In the genomic region with DNA sequence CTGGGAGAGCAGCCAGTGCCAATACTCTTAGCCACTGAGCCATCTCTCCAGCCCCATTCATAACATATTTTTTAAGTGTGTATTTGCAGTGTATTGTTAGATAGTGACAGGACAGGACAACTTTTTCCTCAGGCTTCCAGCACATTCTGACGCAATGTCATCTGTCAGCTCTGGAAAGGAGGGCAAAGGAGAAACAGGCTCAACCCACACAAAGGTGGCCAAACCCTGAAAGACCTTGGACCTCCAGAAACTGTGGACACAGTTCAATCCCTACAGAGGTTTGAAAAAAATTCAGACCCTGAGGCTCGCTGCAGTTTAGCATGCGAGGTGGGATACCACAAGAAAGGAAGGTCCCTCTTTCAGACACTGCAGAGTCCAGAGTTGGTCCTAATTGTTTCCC, we compare ENCODE assay signal across 8 mouse cellular contexts. TPM values are rescaled to one million over a fixed set of nuclear protein-coding genes. Genes with fewer than 3 reads are reported as not detected.
DNase-seq lines count a peak whose midpoint lies in the region; ATAC-seq and TF ChIP-seq lines count a peak whose summit lies in the region.

No protein-coding gene starts in this region.

- H3K4me1 ChIP-seq in erythroblast, embryonic 14.5 days (ENCODE audit: control insufficient read depth): peaks cover 26% of the 10 kb centered on the region
- peaks cover 5% of the 10 kb centered on the region; the same call in 1 of the 2 replicates for H3K4me1 ChIP-seq in lung, embryonic 14.5 days (ENCODE audit: insufficient read depth)
- H3K4me1 ChIP-seq in intestine, embryonic 14.5 days (replicated peaks; ENCODE audit: control insufficient read depth, insufficient read depth, low read length): peaks cover 14% of the 10 kb centered on the region
- peaks cover 17% of the 10 kb centered on the region for H3K4me1 ChIP-seq in neural tube, embryonic 13.5 days (replicated peaks)

- 80% methylated on average over 3 of the region's 3 CpGs for WGBS in lung, embryonic 14.5 days
- WGBS in intestine, embryonic 14.5 days: 79% methylated on average over 3 of the region's 3 CpGs
- 89% methylated on average over 3 of the region's 3 CpGs for WGBS in neural tube, embryonic 13.5 days

- H3K36me3 ChIP-seq in erythroblast, embryonic 14.5 days (ENCODE audit: control insufficient read depth): peaks cover 5% of the 10 kb centered on the region
- peaks cover 2% of the 10 kb centered on the region; the same call in 1 of the 2 replicates for H3K36me3 ChIP-seq in lung, embryonic 14.5 days (ENCODE audit: insufficient read depth)
- peaks cover 9% of the 10 kb centered on the region; the same call in 1 of the 2 replicates for H3K36me3 ChIP-seq in intestine, embryonic 14.5 days (ENCODE audit: control insufficient read depth, insufficient read depth, low read length)
- H3K36me3 ChIP-seq in neural tube, embryonic 13.5 days: peaks cover 13% of the 10 kb centered on the region

- no peaks in the 10 kb centered on the region for H3K27me3 ChIP-seq in erythroblast, embryonic 14.5 days (ENCODE audit: control insufficient read depth)
- no peaks in the 10 kb centered on the region for H3K27me3 ChIP-seq in lung, embryonic 14.5 days (ENCODE audit: insufficient read depth, low read length)
- no peaks in the 10 kb centered on the region for H3K27me3 ChIP-seq in intestine, embryonic 14.5 days (replicated peaks; ENCODE audit: control insufficient read depth, insufficient read depth, low read length)
- no peaks in the 10 kb centered on the region; the same call in 1 of the 2 replicates for H3K27me3 ChIP-seq in neural tube, embryonic 13.5 days

- TF ChIP-seq CTCF in lung, embryonic 14.5 days (IDR thresholded peaks at IDR 0.05; ENCODE audit: low read depth): no peak

- intact Hi-C loops in gastrocnemius, postnatal 14 days (cut with DNase I; ENCODE audit: low total_unique reads): no loop called here

- H3K4me3 ChIP-seq in erythroblast, embryonic 14.5 days (replicated peaks): peak overlapping the region; percentile 97
- H3K4me3 ChIP-seq in lung, embryonic 14.5 days (ENCODE audit: low read depth, low read length): peak overlapping the region; percentile 98; the same call in 1 of the 2 replicates
- H3K4me3 ChIP-seq in intestine, embryonic 14.5 days (ENCODE audit: low read depth, low read length): peak overlapping the region; percentile 92
- peak overlapping the region; percentile 93; the same call in 1 of the 2 replicates for H3K4me3 ChIP-seq in neural tube, embryonic 13.5 days

- H3K27ac ChIP-seq in lung, embryonic 14.5 days (ENCODE audit: low read depth): no peak overlapping the region
- no peak overlapping the region for H3K27ac ChIP-seq in intestine, embryonic 14.5 days (ENCODE audit: low read depth)
- H3K27ac ChIP-seq in neural tube, embryonic 13.5 days (replicated peaks): no peak overlapping the region

- ATAC-seq in erythroblast, adult 5-6 weeks (replicated peaks; ENCODE audit: low FRiP score, poor library complexity, severe bottlenecking): no peak
- no peak for ATAC-seq in lung, embryonic 14.5 days (ENCODE audit: insufficient read depth)
- no peak for ATAC-seq in intestine, embryonic 14.5 days (replicated peaks; ENCODE audit: low FRiP score, low TSS enrichment, low read depth)
- ATAC-seq in neural tube, embryonic 13.5 days (ENCODE audit: low read depth): no peak

- DNase-seq in lung, embryonic 14.5 days: no peak
- DNase-seq in lung, postnatal 36 days: no peak
- no peak for DNase-seq in intestine, embryonic 14.5 days (ENCODE audit: low spot score)
- DNase-seq in cerebellum, adult 11 months: no peak
- DNase-seq in gastrocnemius, postnatal 14 days: no peak

- H3K4me2 ChIP-seq in lung, embryonic 14.5 days: peak overlapping the region; percentile 94
- H3K4me2 ChIP-seq in intestine, embryonic 14.5 days (ENCODE audit: low read length): peak overlapping the region; percentile 98
- H3K4me2 ChIP-seq in neural tube, embryonic 13.5 days: peak overlapping the region; percentile 90

- no peaks in the 10 kb centered on the region for H3K9me3 ChIP-seq in erythroblast, embryonic 14.5 days (ENCODE audit: control insufficient read depth, low read length)
- no peaks in the 10 kb centered on the region for H3K9me3 ChIP-seq in lung, embryonic 14.5 days (ENCODE audit: low read depth, low read length)
- no peaks in the 10 kb centered on the region for H3K9me3 ChIP-seq in intestine, embryonic 14.5 days (ENCODE audit: control insufficient read depth, low read length)
- no peaks in the 10 kb centered on the region for H3K9me3 ChIP-seq in neural tube, embryonic 13.5 days

- peak overlapping the region; percentile 88 for H3K9ac ChIP-seq in lung, embryonic 14.5 days
- no peak overlapping the region for H3K9ac ChIP-seq in intestine, embryonic 14.5 days (ENCODE audit: low read length)
- H3K9ac ChIP-seq in neural tube, embryonic 13.5 days: 0 out of 2 replicates have a peak overlapping the region, but pooled peaks have one; percentile 94

RNA-seq across cellular contexts. Expression of gene Pex14, which starts 1.7 kb away (rescaled TPM):
- polyA plus RNA-seq in erythroblast, embryonic 14.5 days (2012): 2.0 and 2.8 TPM in 2 replicates
- total RNA-seq in erythroblast, adult 5-6 weeks (2015; ENCODE audit: low replicate concordance): 1.9 and 6.3 TPM in 2 replicates
- total RNA-seq in erythroblast, adult 5-6 weeks (2017; ENCODE audit: low replicate concordance): 3.2 and 5.6 TPM in 2 replicates
- polyA plus RNA-seq in lung, embryonic 14.5 days (2014; fragmentation: Nextera tagmentation; extraction: Ambion mirVana): 39.6 and 43.7 TPM in 2 replicates
- polyA plus RNA-seq in intestine, embryonic 14.5 days (2014; fragmentation: Nextera tagmentation; extraction: Ambion mirVana): 43.9 and 46.0 TPM in 2 replicates
- 50.5 and 52.9 TPM in 2 replicates for polyA plus RNA-seq in neural tube, embryonic 13.5 days (2015; fragmentation: Nextera tagmentation; extraction: Ambion mirVana)
- total RNA-seq in gastrocnemius, postnatal 14 days (2021): 10 to 100 TPM; 19.4 to 20.5 TPM

RNA-seq across cellular contexts. Expression of gene Dffa, which starts 6.0 kb away (rescaled TPM):
- polyA plus RNA-seq in erythroblast, embryonic 14.5 days (2012): 0.24 and 0.43 TPM in 2 replicates
- total RNA-seq in erythroblast, adult 5-6 weeks (2015; ENCODE audit: low replicate concordance): 4.8 and 9.4 TPM in 2 replicates
- total RNA-seq in erythroblast, adult 5-6 weeks (2017; ENCODE audit: low replicate concordance): 2.6 and 3.9 TPM in 2 replicates
- 26.3 and 29.7 TPM in 2 replicates for polyA plus RNA-seq in lung, embryonic 14.5 days (2014; fragmentation: Nextera tagmentation; extraction: Ambion mirVana)
- polyA plus RNA-seq in intestine, embryonic 14.5 days (2014; fragmentation: Nextera tagmentation; extraction: Ambion mirVana): 37.4 and 39.8 TPM in 2 replicates
- polyA plus RNA-seq in neural tube, embryonic 13.5 days (2015; fragmentation: Nextera tagmentation; extraction: Ambion mirVana): 32.8 and 35.6 TPM in 2 replicates
- total RNA-seq in gastrocnemius, postnatal 14 days (2021): 10 to 100 TPM; 43.4 to 47.4 TPM

RNA-seq across cellular contexts. Expression of gene Cort, which starts 28.6 kb away (rescaled TPM):
- 0.96 and 1.3 TPM in 2 replicates for polyA plus RNA-seq in erythroblast, embryonic 14.5 days (2012)
- not detected in 2 replicates for total RNA-seq in erythroblast, adult 5-6 weeks (2015; ENCODE audit: low replicate concordance)
- not detected in 2 replicates for total RNA-seq in erythroblast, adult 5-6 weeks (2017; ENCODE audit: low replicate concordance)
- not detected in 2 replicates for polyA plus RNA-seq in lung, embryonic 14.5 days (2014; fragmentation: Nextera tagmentation; extraction: Ambion mirVana)
- 0.38 TPM in 1 of 2 replicates, not detected in the other for polyA plus RNA-seq in intestine, embryonic 14.5 days (2014; fragmentation: Nextera tagmentation; extraction: Ambion mirVana)
- not detected in 2 replicates for polyA plus RNA-seq in neural tube, embryonic 13.5 days (2015; fragmentation: Nextera tagmentation; extraction: Ambion mirVana)
- total RNA-seq in gastrocnemius, postnatal 14 days (2021): under 1 TPM in 1 of 2 experiments, not detected in 1; 0.33 TPM

RNA-seq across cellular contexts. Expression of gene Cenps, which starts 39.5 kb away (rescaled TPM):
- polyA plus RNA-seq in erythroblast, embryonic 14.5 days (2012): 2.4 and 2.5 TPM in 2 replicates
- 2.7 and 3.3 TPM in 2 replicates for total RNA-seq in erythroblast, adult 5-6 weeks (2015; ENCODE audit: low replicate concordance)
- total RNA-seq in erythroblast, adult 5-6 weeks (2017; ENCODE audit: low replicate concordance): 4.7 and 7.1 TPM in 2 replicates
- polyA plus RNA-seq in lung, embryonic 14.5 days (2014; fragmentation: Nextera tagmentation; extraction: Ambion mirVana): 42.7 and 44.3 TPM in 2 replicates
- polyA plus RNA-seq in intestine, embryonic 14.5 days (2014; fragmentation: Nextera tagmentation; extraction: Ambion mirVana): 30.1 and 33.8 TPM in 2 replicates
- polyA plus RNA-seq in neural tube, embryonic 13.5 days (2015; fragmentation: Nextera tagmentation; extraction: Ambion mirVana): 21.1 and 21.9 TPM in 2 replicates
- total RNA-seq in gastrocnemius, postnatal 14 days (2021): 1 to 10 TPM; 5.6 to 6.5 TPM

Comparison
In these comparisons a context has a peak if more than half of its experiments do, and no peak if none do; other contexts are left out.
1. RNA of gene Pex14, which starts 1.7 kb away (polyA plus RNA-seq): 50.5 to 52.9 TPM in neural tube, embryonic 13.5 days, 43.9 to 46.0 TPM in intestine, embryonic 14.5 days and 39.6 to 43.7 TPM in lung, embryonic 14.5 days; 2.0 to 2.8 TPM in erythroblast, embryonic 14.5 days; every median in the first group is over 10 times any median in the second.
2. RNA of gene Dffa, which starts 6.0 kb away (polyA plus RNA-seq): 37.4 to 39.8 TPM in intestine, embryonic 14.5 days, 32.8 to 35.6 TPM in neural tube, embryonic 13.5 days and 26.3 to 29.7 TPM in lung, embryonic 14.5 days; 0.24 to 0.43 TPM in erythroblast, embryonic 14.5 days; every median in the first group is over 10 times any median in the second.
3. Peak in every context shown above with its lines, with median percentiles within 50 percentile points of each other: H3K4me3 ChIP-seq and H3K4me2 ChIP-seq.